Mouse (Mus musculus): ENCODE measurements around the gene Gjb1.

- no peak for TF ChIP-seq CTCF (IDR thresholded peaks at IDR 0.05; ENCODE audit: control insufficient read depth, insufficient read depth, insufficient replicate concordance, low read depth, low read length)
- no peak for TF ChIP-seq POLR2A (IDR thresholded peaks at IDR 0.05; ENCODE audit: control insufficient read depth, low read depth, low read length)
These were observed 898 bp downstream of the Gjb1 start for GRCm38 (mm10) chrX:101377076-101377475.

Data from testis, adult 2 months (tissue).